Mouse (Mus musculus) midbrain, embryonic 16.5 days (tissue): ENCODE results near the gene Pak6. TPM values are rescaled to one million over a fixed set of nuclear protein-coding genes. Genes with fewer than 3 reads are reported as not detected.

Source experiments
- ATAC-seq: fragments of 200-750 bp; cut with Nextera tagmentation; 2 replicates; pipeline ENCODE4 v1.8.0; 2017; ENCODE audit warnings: moderate TSS enrichment
- H3K27ac ChIP-seq: fragments of 300-500 bp; sonication (generic); 2 replicates; pipeline ENCODE4 v1.5.1; 2014; ENCODE audit warnings: mild to moderate bottlenecking, low read length, mixed read lengths
- H3K27me3 ChIP-seq: fragments of 300-500 bp; sonication (generic); 2 replicates; pipeline ENCODE4 v1.6.1; 2014; ENCODE audit warnings: low read depth, low read length, mixed read lengths; ENCODE audit not compliant: control insufficient read depth, insufficient read depth
- H3K36me3 ChIP-seq: fragments of 300-500 bp; sonication (generic); 2 replicates; pipeline ENCODE4 v1.6.1; 2014; ENCODE audit warnings: mild to moderate bottlenecking, low read length, moderate library complexity, mixed read lengths; ENCODE audit not compliant: control insufficient read depth, insufficient read depth
- H3K4me1 ChIP-seq: fragments of 300-500 bp; sonication (generic); 2 replicates; pipeline ENCODE4 v1.6.1; 2014; ENCODE audit warnings: mild to moderate bottlenecking, low read length, mixed read lengths; ENCODE audit not compliant: control insufficient read depth, insufficient read depth
- H3K4me2 ChIP-seq: fragments of 300-500 bp; sonication (generic); 2 replicates; pipeline ENCODE4 v1.6.1; 2014; ENCODE audit warnings: mild to moderate bottlenecking, low read length, mixed read lengths
- H3K4me3 ChIP-seq: fragments of 300-500 bp; sonication (generic); 2 replicates; pipeline ENCODE4 v1.5.1; 2014; ENCODE audit warnings: low read depth, mild to moderate bottlenecking, low read length, moderate library complexity, mixed read lengths
- H3K9ac ChIP-seq: fragments of 300-500 bp; sonication (generic); 2 replicates; pipeline ENCODE4 v1.6.1; 2014; ENCODE audit warnings: low read depth, low read length, mixed read lengths
- H3K9me3 ChIP-seq: fragments of 300-500 bp; sonication (generic); replicated peaks from 2 replicates; pipeline ENCODE4 v1.6.1; 2014; ENCODE audit warnings: mild to moderate bottlenecking, low read length, mixed read lengths; ENCODE audit not compliant: control insufficient read depth, poor library complexity, severe bottlenecking
- WGBS: fragments of 180-500 bp; shearing (Covaris S2); extraction: QIAGEN DNeasy Blood & Tissue Kit; methylation state at CpG from one replicate; pipeline ENCODE4 v1.1.7; 2014; 5-methylcytosine and 5-hydroxymethylcytosine counted together
- polyA plus RNA-seq: library from polyadenylated mRNA; unstranded; fragments of >200 nt; fragmentation: Nextera tagmentation; extraction: Ambion mirVana; gene quantifications from 2 replicates; pipeline ENCODE4 v1.2.1, GENCODE M21; 2015

Gene Pak6
- polyA plus RNA-seq, 1 experiment from 2014 or later = 65.5 TPM

GRCm38 (mm10) chr2:118700179-118701062 lies 37.3 kb downstream of the Pak6 start:
- 1% methylated on average over 32 of the region's 32 CpGs for WGBS
- H3K36me3 ChIP-seq = no peaks in the 10 kb centered on the region
- H3K27me3 ChIP-seq = peaks cover 77% of the 10 kb centered on the region
- peaks cover 30% of the 10 kb centered on the region for H3K4me1 ChIP-seq
- no peaks in the 10 kb centered on the region for H3K9me3 ChIP-seq
- H3K4me2 ChIP-seq = peak overlapping the region; percentile 44
- no peak for ATAC-seq
- H3K27ac ChIP-seq = no peak overlapping the region
- H3K4me3 ChIP-seq = 0 out of 2 replicates have a peak overlapping the region, but pooled peaks have one; percentile 6
- H3K9ac ChIP-seq = no peak overlapping the region

- peaks cover 80% of the 10 kb centered on the region for H3K27me3 ChIP-seq
- WGBS = 8% methylated on average over 5 of the region's 5 CpGs
- H3K36me3 ChIP-seq = no peaks in the 10 kb centered on the region
- peaks cover 30% of the 10 kb centered on the region for H3K4me1 ChIP-seq
- no peaks in the 10 kb centered on the region for H3K9me3 ChIP-seq
- H3K4me3 ChIP-seq = no peak overlapping the region
- H3K4me2 ChIP-seq = no peak overlapping the region
- H3K9ac ChIP-seq = no peak overlapping the region
- H3K27ac ChIP-seq = no peak overlapping the region
- ATAC-seq = no peak
Observed at GRCm38 (mm10) chr2:118701161-118701560, 38.1 kb downstream of the Pak6 start.

- ATAC-seq = 0 out of 2 replicates have a peak, but pooled peaks have one; percentile 3
- peak overlapping the region; percentile 40 for H3K9ac ChIP-seq
- H3K36me3 ChIP-seq = no peaks in the 10 kb centered on the region
- WGBS = 3% methylated on average over 51 of the region's 51 CpGs
- peak overlapping the region; percentile 64 for H3K4me2 ChIP-seq
- peaks cover 80% of the 10 kb centered on the region for H3K27me3 ChIP-seq
- H3K4me1 ChIP-seq = peaks cover 32% of the 10 kb centered on the region
- no peak overlapping the region for H3K27ac ChIP-seq
- H3K9me3 ChIP-seq = no peaks in the 10 kb centered on the region
- peak overlapping the region; percentile 39 for H3K4me3 ChIP-seq
Observed at GRCm38 (mm10) chr2:118701971-118702882, 39.1 kb downstream of the Pak6 start.

GRCm38 (mm10) chr2:118702883-118703761 lies 40.0 kb downstream of the Pak6 start:
- no peaks in the 10 kb centered on the region for H3K36me3 ChIP-seq
- ATAC-seq = peak; percentile 14; the same call in 1 of the 2 replicates
- H3K9me3 ChIP-seq = no peaks in the 10 kb centered on the region
- H3K4me1 ChIP-seq = peaks cover 32% of the 10 kb centered on the region
- peak overlapping the region; percentile 64 for H3K4me2 ChIP-seq
- WGBS = under 1% methylated on average over 90 of the region's 93 CpGs
- peak overlapping the region; percentile 39 for H3K4me3 ChIP-seq
- H3K27me3 ChIP-seq = peaks cover 88% of the 10 kb centered on the region
- H3K27ac ChIP-seq = no peak overlapping the region
- peak overlapping the region; percentile 48 for H3K9ac ChIP-seq

- peak within 1 kb of the TSS; percentile 64 for H3K4me2 ChIP-seq
- ATAC-seq = no peak
- WGBS = under 1% methylated on average over 44 of the region's 50 CpGs
- H3K9me3 ChIP-seq = no peaks in the 10 kb centered on the region
- peak within 1 kb of the TSS; percentile 39 for H3K4me3 ChIP-seq
- peaks cover 94% of the 10 kb centered on the region for H3K27me3 ChIP-seq
- peak within 1 kb of the TSS; percentile 48 for H3K9ac ChIP-seq
- H3K4me1 ChIP-seq = peaks cover 32% of the 10 kb centered on the region
- H3K27ac ChIP-seq = no peak within 1 kb of the TSS
- no peaks in the 10 kb centered on the region for H3K36me3 ChIP-seq
Observed at GRCm38 (mm10) chr2:118703913-118704730, 41.0 kb downstream of the Pak6 start, which contains the start of gene Ankrd63. TSS of gene Ankrd63 (minus strand) at chr2:118703963.

GRCm38 (mm10) chr2:118706436-118706835 lies 43.3 kb downstream of the Pak6 start:
- no peak for ATAC-seq
- Histone ChIP-seq H3K4me2 (no peak overlapping the region), H3K9ac (no peak overlapping the region), H3K36me3 (no peaks in the 10 kb centered on the region), H3K27me3 (peaks cover 89% of the 10 kb centered on the region), H3K4me1 (peaks cover 31% of the 10 kb centered on the region), H3K4me3 (no peak overlapping the region), H3K9me3 (no peaks in the 10 kb centered on the region), H3K27ac (no peak overlapping the region)
- 4% methylated on average over 6 of the region's 6 CpGs for WGBS

- 79% methylated on average over 4 of the region's 4 CpGs for WGBS
- no peaks in the 10 kb centered on the region for H3K9me3 ChIP-seq
- peaks cover 22% of the 10 kb centered on the region for H3K4me1 ChIP-seq
- peaks cover 86% of the 10 kb centered on the region for H3K27me3 ChIP-seq
- H3K9ac ChIP-seq = no peak overlapping the region
- no peak overlapping the region for H3K27ac ChIP-seq
- ATAC-seq = no peak
- H3K4me3 ChIP-seq = no peak overlapping the region
- no peak overlapping the region for H3K4me2 ChIP-seq
- no peaks in the 10 kb centered on the region for H3K36me3 ChIP-seq
Observed at GRCm38 (mm10) chr2:118708472-118708871, 45.4 kb downstream of the Pak6 start.
